Mouse (Mus musculus): Measurements from ENCODE around the gene Bloc1s3. TPM values are rescaled to one million over a fixed set of nuclear protein-coding genes. Genes with fewer than 3 reads are reported as not detected.
A peak's percentile ranks its signal among the peaks of the same experiment; 100 is the strongest.

Gene Bloc1s3
- total RNA-seq, 2 experiments from 2014 or later = 1.5 to 1.7 TPM

- DNase-seq = no peak
- intact Hi-C loops (cut with DNase I) = no loop called here
Observed at GRCm38 (mm10) chr7:19489525-19489924, 18.6 kb downstream of the Bloc1s3 start.

- intact Hi-C loops (cut with DNase I) = no loop called here
Observed at GRCm38 (mm10) chr7:19486549-19486948, 21.6 kb downstream of the Bloc1s3 start.

GRCm38 (mm10) chr7:19485488-19485887 is 22.7 kb downstream of the Bloc1s3 start:
- intact Hi-C loops (cut with DNase I) = no loop called here
- DNase-seq = no peak

More at GRCm38 (mm10) chr7:19486549-19486948, 21.6 kb downstream of the Bloc1s3 start:
- no peak for DNase-seq

- intact Hi-C loops (cut with DNase I) = no loop called here
- no peak for DNase-seq
Observed at GRCm38 (mm10) chr7:19483281-19483680, 24.9 kb downstream of the Bloc1s3 start.

GRCm38 (mm10) chr7:19477624-19478384 is 30.4 kb downstream of the Bloc1s3 start:
- intact Hi-C loops (cut with DNase I) = no loop called here
- DNase-seq = no peak

DNA sequence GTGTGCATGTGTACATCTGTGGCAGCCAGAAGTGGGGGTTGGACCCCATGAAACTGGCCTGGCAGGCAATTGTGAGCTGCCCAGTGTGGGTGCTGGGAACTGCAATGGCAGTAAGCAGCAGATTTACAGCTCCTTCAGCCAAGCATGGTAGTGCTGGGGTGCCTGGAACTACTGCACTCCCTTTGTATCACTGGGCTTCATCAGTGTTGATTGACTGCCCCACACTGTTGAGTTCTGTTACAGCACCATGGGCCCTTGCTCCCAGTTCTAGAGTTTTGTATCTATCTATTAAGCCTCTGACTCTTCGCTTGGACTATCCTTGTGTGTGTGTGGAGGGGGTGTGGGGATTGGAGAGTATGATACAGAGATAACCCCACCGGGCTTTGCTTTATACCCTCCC is 31.1 kb downstream of the Bloc1s3 start:
- no peak for DNase-seq
- intact Hi-C loops (cut with DNase I) = no loop called here

- intact Hi-C loops (cut with DNase I) = no loop called here
- DNase-seq = peak; percentile 66 to 67
Observed at GRCm38 (mm10) chr7:19473875-19474443, 34.2 kb downstream of the Bloc1s3 start.

DNA sequence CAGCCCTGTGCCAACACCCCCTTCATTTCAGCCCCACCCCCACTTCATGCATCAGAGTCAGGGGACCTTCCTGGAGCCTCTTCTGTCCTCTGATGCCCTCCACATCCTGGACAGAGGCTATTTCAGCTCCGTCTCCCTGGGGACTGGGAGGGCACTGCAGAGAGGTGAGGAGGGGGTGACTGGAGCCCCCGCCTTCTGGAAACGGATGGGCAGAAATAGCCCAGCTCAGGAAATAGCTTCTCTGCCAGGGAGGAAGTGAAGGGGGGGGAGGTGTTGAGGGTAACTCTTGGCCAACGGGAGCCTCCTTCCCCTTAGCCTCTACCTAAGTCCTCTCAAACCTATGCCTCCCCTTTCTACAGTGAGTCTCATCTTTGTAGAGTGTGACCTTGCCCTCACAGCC is 35.8 kb downstream of the Bloc1s3 start:
- DNase-seq = no peak
- intact Hi-C loops (cut with DNase I) = no loop called here

DNA sequence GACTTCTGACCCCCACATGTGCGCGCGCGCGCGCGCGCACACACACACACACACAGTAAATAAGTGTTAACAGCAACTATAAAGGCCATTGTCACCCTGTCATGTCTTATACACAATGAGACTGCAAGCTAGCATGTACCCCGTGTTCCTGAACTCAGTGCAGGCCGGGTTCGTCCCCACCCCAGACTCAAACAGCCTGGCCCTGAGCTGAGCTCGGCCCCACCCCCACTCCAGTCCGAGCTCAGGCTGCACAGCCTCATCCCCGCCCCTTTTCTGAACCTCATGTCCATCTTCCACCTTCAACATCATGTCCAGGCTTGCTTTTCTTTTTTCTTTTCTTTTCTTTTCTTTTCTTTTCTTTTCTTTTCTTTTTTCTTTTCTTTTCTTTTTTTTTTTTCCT is 37.9 kb downstream of the Bloc1s3 start:
- DNase-seq = no peak
- intact Hi-C loops (cut with DNase I) = no loop called here

- intact Hi-C loops (cut with DNase I) = no loop called here
- DNase-seq = no peak
Observed at GRCm38 (mm10) chr7:19469404-19469803, 38.8 kb downstream of the Bloc1s3 start.

- intact Hi-C loops (cut with DNase I) = no loop called here
- DNase-seq = no peak
Observed at GRCm38 (mm10) chr7:19468279-19468678, 39.9 kb downstream of the Bloc1s3 start.

- intact Hi-C loops (cut with DNase I) = no loop called here
- DNase-seq = no peak
Observed at GRCm38 (mm10) chr7:19467638-19468037, 40.5 kb downstream of the Bloc1s3 start.

GRCm38 (mm10) chr7:19466602-19467145 is 41.5 kb downstream of the Bloc1s3 start:
- intact Hi-C loops (cut with DNase I) = no loop called here
- no peak for DNase-seq

DNA sequence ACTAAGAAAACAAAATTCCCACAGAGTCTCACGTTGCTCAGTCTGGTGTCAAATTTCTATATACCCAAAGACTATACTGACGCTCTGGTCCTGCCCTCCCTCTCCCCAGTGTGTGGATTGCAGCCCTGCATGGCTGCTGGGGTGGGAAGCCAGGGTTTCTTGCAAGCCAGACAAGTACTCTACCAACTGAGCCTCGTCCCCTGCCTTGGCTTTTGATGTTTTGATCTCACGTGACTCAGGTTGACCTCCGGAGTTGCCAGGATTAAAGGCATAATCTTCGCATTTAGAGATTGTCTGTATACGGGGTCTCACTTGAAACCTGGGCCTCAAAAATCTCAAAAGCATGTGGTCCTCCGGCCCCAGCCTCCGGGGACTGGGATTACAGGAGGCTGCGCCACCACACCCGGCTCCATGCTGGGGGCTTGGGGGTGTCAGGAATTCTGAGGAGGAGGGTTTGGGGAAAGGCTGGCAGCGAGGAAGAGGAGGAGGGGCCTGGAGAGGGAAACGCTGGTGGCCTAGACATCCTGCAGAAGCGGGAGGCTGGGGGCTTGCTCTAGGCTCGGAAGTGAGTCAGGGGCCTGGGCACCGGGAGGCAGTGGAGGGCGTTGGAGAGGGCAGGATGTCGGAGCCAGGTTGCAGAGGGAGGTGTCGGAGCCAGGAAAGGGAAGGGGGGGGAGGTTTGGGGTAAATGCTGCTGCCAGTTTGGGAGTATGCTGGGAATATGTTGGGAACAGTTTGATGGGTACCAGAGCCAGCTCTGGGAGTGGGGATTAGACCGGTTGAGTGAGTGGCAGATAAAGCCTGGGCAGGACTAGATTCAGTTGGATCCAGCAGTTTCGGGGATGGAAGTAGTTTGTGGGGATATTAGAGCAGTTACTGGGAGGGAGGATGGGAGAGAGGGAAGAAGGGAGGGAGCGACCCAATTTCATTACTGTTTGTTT is 43.5 kb downstream of the Bloc1s3 start:
- intact Hi-C loops (cut with DNase I) = no loop called here
- DNase-seq = no peak

DNA sequence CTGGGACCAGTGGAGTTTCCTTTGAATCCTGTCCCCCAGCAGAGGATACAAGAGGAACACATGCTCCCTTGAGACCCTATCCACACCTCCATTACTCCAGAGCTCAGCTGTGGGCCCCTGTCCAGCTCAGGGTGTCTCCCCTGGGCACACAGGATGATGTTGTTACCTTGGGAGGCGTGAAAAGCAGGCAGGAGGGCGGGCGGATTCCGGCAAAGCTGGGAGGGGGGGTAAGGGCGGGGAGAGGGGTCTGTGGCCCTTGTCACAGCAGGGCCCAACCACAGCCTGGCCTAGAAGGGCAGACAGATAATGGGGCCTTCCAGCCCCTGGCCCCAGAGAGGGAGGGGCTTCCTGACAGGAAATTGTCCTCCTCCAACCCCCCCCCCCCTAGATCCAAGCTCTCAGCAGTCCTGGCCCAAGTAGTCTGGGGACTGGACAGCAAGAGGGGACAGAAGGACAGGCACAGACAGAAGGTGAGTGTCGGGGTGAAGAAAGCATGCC is 45.2 kb downstream of the Bloc1s3 start, which contains the start of gene Exoc3l2:
TSS of gene Exoc3l2 (plus strand) at position 448 of the 498 bp plus-strand sequence.
- DNase-seq = no peak
- intact Hi-C loops (cut with DNase I) = no loop called here

DNA sequence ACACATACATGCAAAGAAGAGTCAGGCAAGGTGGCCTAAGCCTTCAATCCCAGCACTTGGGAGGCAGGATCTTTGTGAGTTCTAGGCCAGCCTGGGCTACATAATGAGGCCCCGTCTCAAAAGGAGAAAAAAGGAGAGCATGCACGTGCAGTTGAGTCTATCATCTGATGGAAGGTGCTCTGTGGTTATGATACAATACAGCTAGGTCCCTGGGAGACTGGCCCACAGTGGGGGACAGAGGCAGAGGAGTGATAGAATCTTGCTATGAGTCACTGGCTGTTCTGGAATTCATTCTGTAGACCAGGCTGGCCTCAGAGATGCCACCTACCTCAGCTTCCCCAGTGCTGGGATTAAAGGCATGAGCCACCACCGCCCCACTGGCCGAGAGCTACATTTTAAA is 45.7 kb downstream of the Bloc1s3 start:
- intact Hi-C loops (cut with DNase I) = no loop called here
- DNase-seq = no peak

DNA sequence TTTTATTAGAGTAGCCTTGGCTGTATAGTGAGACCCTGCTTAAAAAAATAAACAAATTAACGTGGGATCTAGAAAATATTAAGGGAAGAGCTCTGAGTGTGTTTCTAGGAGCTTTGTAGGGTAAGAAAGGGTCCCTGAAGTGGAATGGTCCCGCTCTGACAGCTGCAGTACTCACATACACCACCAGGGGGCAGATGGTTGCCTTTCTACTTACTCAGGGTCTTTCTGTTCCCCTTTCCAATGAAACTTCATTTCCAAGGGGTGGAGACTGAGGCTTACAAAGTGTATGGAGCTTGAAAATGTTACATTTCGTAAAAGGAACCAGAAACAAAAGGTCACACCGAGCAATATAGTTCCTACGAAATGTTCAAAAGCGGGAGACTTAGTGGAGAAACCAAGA is 46.7 kb downstream of the Bloc1s3 start:
- peak; percentile 69 to 70 for DNase-seq

DNA sequence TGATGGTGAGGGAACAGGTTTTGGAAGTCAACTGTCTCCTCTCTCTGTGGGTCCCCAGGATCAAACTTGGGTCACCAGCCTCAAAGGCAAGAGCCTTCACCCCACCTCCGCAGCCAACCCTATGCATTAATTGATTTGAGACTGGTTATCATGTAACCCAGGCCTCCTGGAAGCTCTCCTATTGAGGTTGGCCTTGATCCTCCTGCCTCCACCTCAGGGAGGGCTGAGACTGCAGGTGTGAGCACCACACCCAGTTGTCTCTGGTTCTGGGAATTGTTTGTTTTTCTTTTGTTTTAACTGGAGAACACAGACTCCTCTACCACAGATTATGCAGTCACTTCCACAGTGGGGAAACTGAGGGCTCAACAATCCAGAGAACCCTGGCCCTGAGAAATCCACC is 47.7 kb downstream of the Bloc1s3 start:
- intact Hi-C loops (cut with DNase I) = no loop called here
- DNase-seq = no peak

More for the DNA sequence above, 46.7 kb downstream of the Bloc1s3 start:
- intact Hi-C loops (cut with DNase I) = no loop called here

GRCm38 (mm10) chr7:19459144-19459870 is 48.9 kb downstream of the Bloc1s3 start:
- intact Hi-C loops (cut with DNase I) = no loop called here
- DNase-seq = no peak

DNA sequence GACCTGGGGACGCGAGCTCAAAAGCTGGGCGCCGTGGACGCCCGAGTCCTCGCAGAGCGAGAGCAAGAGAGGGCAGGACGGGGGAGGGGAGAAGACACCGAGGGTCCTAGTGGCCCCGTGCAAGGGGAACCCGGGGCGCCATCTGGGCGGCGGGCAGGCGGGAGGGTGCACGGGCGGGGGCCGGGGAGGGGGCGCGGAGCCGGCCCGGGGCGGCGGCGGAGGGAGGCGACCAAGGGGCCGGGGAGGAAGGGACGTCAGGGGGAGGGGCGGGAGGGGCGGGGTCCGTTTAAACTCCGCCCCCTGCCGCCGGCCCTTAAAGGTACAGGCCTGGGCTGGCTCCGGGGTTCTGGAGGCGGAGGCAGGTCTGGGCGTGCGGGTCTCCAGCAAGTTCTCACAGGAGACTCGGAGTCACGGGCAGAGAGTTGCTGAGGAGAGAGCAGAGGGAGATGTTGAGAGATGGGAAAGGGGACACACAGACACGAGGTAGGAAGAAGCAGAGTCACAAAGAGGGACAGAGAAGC is 49.5 kb downstream of the Bloc1s3 start, which contains the start of gene Mark4:
TSS of gene Mark4 (minus strand) at position 231 of the 521 bp plus-strand sequence.
- peak; percentile 64 to 71 for DNase-seq
- intact Hi-C loops (cut with DNase I) = no loop called here

Data from gastrocnemius, postnatal 36 days (tissue).